Mouse (Mus musculus) spleen, adult 2 months (tissue): ENCODE measurements at regions not wholly inside any gene's neighbourhood (a gene's known extent, or its start where the extent isn't known, plus 50 kb on each side); places are given as distances from the start of the nearest gene placed in this dataset.

Experiments
- DNase-seq, 2 experiments: peaks; one replicate each; pipeline versions ENCODE4 v3.0.0 to v3.0.0-alpha.2; 2012 to 2021; ENCODE audit warnings: low spot score in 2 of 2, low read depth in 1 of 2
- H3K27ac ChIP-seq: fragments of 200-500 bp; 2 replicates; pipeline ENCODE4 v1.5.1; 2012; ENCODE audit warnings: low read length, inconsistent platforms; ENCODE audit not compliant: insufficient read depth
- H3K27me3 ChIP-seq: fragments of 200-500 bp; 2 replicates; pipeline ENCODE4 v1.6.1; 2012; ENCODE audit warnings: mild to moderate bottlenecking, moderate library complexity, low read length, inconsistent platforms; ENCODE audit not compliant: control insufficient read depth, insufficient read depth
- H3K36me3 ChIP-seq: fragments of 200-500 bp; 2 replicates; pipeline ENCODE4 v1.6.1; 2012; ENCODE audit warnings: mild to moderate bottlenecking, low read length, inconsistent platforms; ENCODE audit not compliant: control insufficient read depth, insufficient read depth
- H3K4me1 ChIP-seq: fragments of 200-500 bp; 2 replicates; pipeline ENCODE4 v1.6.1; 2011; ENCODE audit warnings: inconsistent platforms; ENCODE audit not compliant: control insufficient read depth, insufficient read depth, insufficient read length
- H3K4me3 ChIP-seq: fragments of 200-500 bp; 2 replicates; pipeline ENCODE4 v1.5.1; 2011; ENCODE audit warnings: mild to moderate bottlenecking, inconsistent platforms; ENCODE audit not compliant: insufficient read depth, insufficient read length; ENCODE audit errors: extremely low read depth
- CTCF ChIP-seq: fragments of 200-500 bp; IDR thresholded peaks from 2 replicates; pipeline ENCODE4 v1.5.1; 2011; ENCODE audit warnings: mild to moderate bottlenecking, inconsistent platforms; ENCODE audit not compliant: insufficient read depth, insufficient read length, insufficient replicate concordance; ENCODE audit errors: extremely low read depth
- POLR2A ChIP-seq: fragments of 200-500 bp; IDR thresholded peaks from 2 replicates; pipeline ENCODE4 v1.6.1; 2011; ENCODE audit warnings: low read depth, low read length, inconsistent platforms
- WGBS: fragments of 180-500 bp; shearing (Covaris S2); methylation state at CpG from one replicate; pipeline ENCODE4 v1.1.7; 2018; 5-methylcytosine and 5-hydroxymethylcytosine counted together

GRCm38 (mm10) chr16:93182656-93183055 is 356.7 kb upstream of the Runx1 start:
- TF ChIP-seq POLR2A (no peak), CTCF (no peak)
- H3K36me3 ChIP-seq: no peaks in the 10 kb centered on the region

DNA sequence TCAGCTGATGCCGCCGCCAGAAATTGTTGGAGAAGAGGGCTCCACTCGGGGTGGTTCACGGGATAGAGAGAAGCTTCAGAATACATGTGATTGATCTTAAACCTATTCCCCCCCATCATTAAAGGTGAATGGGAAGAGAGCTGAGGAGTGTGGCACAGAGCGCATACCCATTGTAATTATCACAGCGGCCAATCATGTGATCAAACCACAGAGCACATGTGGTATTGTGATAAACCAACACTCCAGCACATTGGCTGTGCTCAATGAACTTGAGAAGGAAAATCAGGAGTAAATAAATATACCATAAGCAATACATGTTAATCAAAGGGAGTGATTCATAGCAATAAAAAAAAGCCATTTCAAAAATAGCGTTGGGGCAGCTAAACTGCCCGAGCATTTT is 355.5 kb upstream of the Runx1 start:
- no peaks in the 10 kb centered on the region for H3K36me3 ChIP-seq
- H3K4me1 ChIP-seq: no peaks in the 10 kb centered on the region
- DNase-seq: no peak
- H3K27me3 ChIP-seq: no peaks in the 10 kb centered on the region
- no peak overlapping the region for H3K27ac ChIP-seq
- 89% methylated on average over 8 of the region's 8 CpGs for WGBS
- TF ChIP-seq POLR2A (no peak), CTCF (no peak)
- H3K4me3 ChIP-seq: no peak overlapping the region

More at GRCm38 (mm10) chr16:93182656-93183055, 356.7 kb upstream of the Runx1 start:
- H3K4me3 ChIP-seq: no peak overlapping the region
- H3K27me3 ChIP-seq: no peaks in the 10 kb centered on the region
- no peaks in the 10 kb centered on the region for H3K4me1 ChIP-seq
- DNase-seq: no peak
- H3K27ac ChIP-seq: no peak overlapping the region
- WGBS: 90% methylated on average over 3 of the region's 3 CpGs

GRCm38 (mm10) chr16:93180213-93180612 is 354.3 kb upstream of the Runx1 start:
- H3K36me3 ChIP-seq: no peaks in the 10 kb centered on the region
- no peak for TF ChIP-seq CTCF
- no peak for TF ChIP-seq POLR2A
- WGBS: 40% methylated on average over 5 of the region's 5 CpGs
- no peaks in the 10 kb centered on the region for H3K27me3 ChIP-seq
- no peak for DNase-seq
- no peak overlapping the region for H3K4me3 ChIP-seq
- no peaks in the 10 kb centered on the region for H3K4me1 ChIP-seq
- H3K27ac ChIP-seq: no peak overlapping the region

DNA sequence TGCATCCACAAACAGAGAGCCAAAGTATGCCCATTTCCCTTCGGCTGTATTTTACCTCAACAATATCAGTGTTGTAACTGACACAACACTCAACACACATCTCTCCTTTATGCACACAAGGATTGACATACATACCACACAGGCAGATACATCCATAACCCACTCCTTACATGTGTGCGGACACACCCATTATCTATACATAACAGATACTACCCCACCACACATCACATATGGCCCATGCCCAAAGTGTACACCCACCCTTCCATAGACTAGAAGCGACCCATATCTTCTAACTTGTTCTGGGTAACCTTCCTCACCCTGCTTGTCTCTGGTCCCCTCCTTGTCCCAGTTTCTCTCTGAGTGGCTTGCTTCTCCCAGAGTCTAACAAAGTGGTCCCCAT is 340.7 kb upstream of the Runx1 start:
- Histone ChIP-seq H3K36me3 (no peaks in the 10 kb centered on the region), H3K4me3 (no peak overlapping the region), H3K27me3 (no peaks in the 10 kb centered on the region), H3K27ac (no peak overlapping the region), H3K4me1 (no peaks in the 10 kb centered on the region)
- WGBS: 87% methylated on average over 3 of the region's 3 CpGs
- no peak for DNase-seq
- TF ChIP-seq CTCF (no peak), POLR2A (no peak)

GRCm38 (mm10) chr16:93158526-93159226 is 332.7 kb upstream of the Runx1 start:
- Histone ChIP-seq H3K4me1 (no peaks in the 10 kb centered on the region), H3K36me3 (no peaks in the 10 kb centered on the region), H3K4me3 (no peak overlapping the region), H3K27ac (no peak overlapping the region), H3K27me3 (no peaks in the 10 kb centered on the region)
- no peak for TF ChIP-seq CTCF
- TF ChIP-seq POLR2A: no peak
- 89% methylated on average over 8 of the region's 8 CpGs for WGBS
- no peak for DNase-seq

DNA sequence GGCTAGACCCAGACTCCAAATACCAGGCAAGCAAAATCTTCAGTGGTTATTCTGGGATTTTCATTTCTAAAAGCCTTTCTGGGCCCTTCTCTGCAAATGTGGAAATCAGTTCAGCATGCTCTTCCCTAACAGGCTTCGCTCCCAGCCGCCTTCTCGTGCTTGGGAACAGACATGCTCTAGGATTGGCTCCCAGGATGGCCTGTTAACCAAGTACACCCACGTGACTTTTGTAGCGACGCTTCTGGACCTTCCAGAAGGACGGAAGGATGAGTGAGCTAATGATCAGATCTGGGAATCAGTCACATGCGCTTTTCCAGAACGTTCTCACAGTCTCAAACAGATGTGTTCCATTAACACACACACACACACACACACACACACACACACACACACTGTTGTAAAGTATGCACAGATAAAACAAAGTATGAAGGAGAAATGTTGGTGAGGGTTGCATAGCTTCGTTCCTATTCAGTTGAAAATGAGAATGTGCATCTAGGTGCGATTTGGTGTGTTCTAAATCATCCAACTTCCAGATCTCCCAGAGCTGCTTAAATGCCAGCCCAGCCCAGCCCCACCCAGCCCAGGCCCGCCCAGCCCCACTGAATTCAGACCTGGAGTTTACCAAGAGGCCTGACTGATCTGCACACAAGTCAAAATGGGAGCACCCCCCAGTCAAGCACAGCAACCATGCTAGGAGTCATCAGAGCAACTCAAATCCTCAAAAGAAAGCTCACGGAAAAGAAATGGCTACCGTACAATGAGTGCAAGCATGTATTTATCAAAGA is 327.8 kb upstream of the Runx1 start:
- Histone ChIP-seq H3K27ac (no peak overlapping the region), H3K4me3 (no peak overlapping the region)
- WGBS: 81% methylated on average over 14 of the region's 14 CpGs

More for the DNA sequence above, 327.8 kb upstream of the Runx1 start:
- H3K36me3 ChIP-seq: no peaks in the 10 kb centered on the region
- no peak for TF ChIP-seq POLR2A
- no peak for TF ChIP-seq CTCF
- peaks cover 3% of the 10 kb centered on the region; the same call in 1 of the 2 replicates for H3K4me1 ChIP-seq
- H3K27me3 ChIP-seq: no peaks in the 10 kb centered on the region
- no peak for DNase-seq
